Comparison of ENCODE assay signal across 1 mouse cellular context in the genomic region with DNA sequence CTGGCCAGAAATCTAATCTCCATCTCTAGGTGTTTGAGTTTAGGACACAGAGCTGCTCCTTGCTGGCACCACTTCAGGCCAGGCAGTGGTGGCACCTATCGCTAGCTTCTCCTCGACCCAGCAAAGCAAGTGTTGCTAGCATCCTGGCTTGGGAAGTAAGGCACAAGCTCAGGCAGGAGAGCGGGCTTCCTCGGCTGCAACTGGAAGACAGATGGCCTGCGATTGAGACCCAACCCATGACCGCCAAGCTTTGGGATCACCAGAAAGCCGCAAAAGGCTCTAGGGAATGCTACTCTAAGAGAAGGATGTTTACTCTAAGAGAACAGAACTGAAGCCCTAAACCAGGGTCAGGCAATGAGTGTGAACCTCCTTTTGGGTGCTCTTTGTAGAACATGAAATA.
TF ChIP-seq lines count a peak whose summit lies in the region.

No protein-coding gene starts in this region.

TF ChIP-seq in CH12.LX, 34 proteins besides CTCF, POLR2A, EP300 and RAD21:
- TF ChIP-seq PAX5 (IDR thresholded peaks at IDR 0.05; ENCODE audit: low read length) (no peak), GABPA (IDR thresholded peaks at IDR 0.05; ENCODE audit: insufficient replicate concordance, low read depth, low read length) (no peak), USF2 (conservative IDR thresholded peaks at IDR 0.05; ENCODE audit: low read depth, low read length) (no peak), JUN (IDR thresholded peaks at IDR 0.05; ENCODE audit: insufficient read depth, low read depth, low read length) (no peak), SMC3 (IDR thresholded peaks at IDR 0.05; ENCODE audit: low read depth, low read length) (no peak), MAX (IDR thresholded peaks at IDR 0.05; ENCODE audit: low read length) (no peak)
